ENCODE assay signal across 21 mouse cellular contexts in genomic region chr4:65972395-65972794, GRCm38 (mm10).
"Had no signal": no experiment of that assay in that cellular context is flagged by ENCODE, and none has a peak within 500 bp of the region (broad histone marks: within the 10 kb centered on the region; RNA-seq: fewer than 3 reads in every experiment).

No protein-coding gene starts in this region.

- ATAC-seq: liver, postnatal 0 days; lung, postnatal 0 days; midbrain, embryonic 15.5 days had no signal

- H3K4me3 ChIP-seq: limb, embryonic 12.5 days; limb, embryonic 15.5 days; midbrain, embryonic 12.5 days; midbrain, embryonic 15.5 days; neural tube, embryonic 12.5 days; neural tube, embryonic 15.5 days had no signal

- H3K36me3 ChIP-seq: limb, embryonic 12.5 days; limb, embryonic 15.5 days; midbrain, embryonic 12.5 days; midbrain, embryonic 15.5 days; neural tube, embryonic 12.5 days; neural tube, embryonic 15.5 days had no signal

- H3K27ac ChIP-seq: limb, embryonic 12.5 days; limb, embryonic 15.5 days; liver, embryonic 14.5 days; macrophage; midbrain, embryonic 12.5 days; midbrain, embryonic 15.5 days; neural tube, embryonic 12.5 days; neural tube, embryonic 15.5 days; stomach, postnatal 0 days had no signal

- H3K27me3 ChIP-seq: limb, embryonic 12.5 days; limb, embryonic 15.5 days; midbrain, embryonic 12.5 days; midbrain, embryonic 15.5 days; neural tube, embryonic 12.5 days; neural tube, embryonic 15.5 days had no signal

- DNase-seq: kidney, postnatal 14 days; kidney, postnatal 4 days; left cerebral cortex, postnatal 4 days; liver, postnatal 0 days; lung, embryonic 14.5 days; retina, postnatal 1 day; right cerebral cortex, postnatal 4 days; thymus, adult 2 months; thymus, postnatal 14 days; thymus, postnatal 4 days had no signal

- H3K9ac ChIP-seq: limb, embryonic 12.5 days; limb, embryonic 15.5 days; liver, embryonic 14.5 days; liver, postnatal 0 days; lung, embryonic 14.5 days; midbrain, embryonic 12.5 days; midbrain, embryonic 15.5 days; neural tube, embryonic 12.5 days; neural tube, embryonic 15.5 days had no signal

- H3K9me3 ChIP-seq: limb, embryonic 12.5 days; limb, embryonic 15.5 days; midbrain, embryonic 12.5 days; midbrain, embryonic 15.5 days; neural tube, embryonic 12.5 days; neural tube, embryonic 15.5 days had no signal

- H3K4me2 ChIP-seq: limb, embryonic 12.5 days; limb, embryonic 15.5 days; liver, embryonic 11.5 days; lung, embryonic 14.5 days; midbrain, embryonic 12.5 days; midbrain, embryonic 15.5 days; neural tube, embryonic 12.5 days; neural tube, embryonic 15.5 days had no signal

- H3K4me1 ChIP-seq: limb, embryonic 12.5 days; limb, embryonic 15.5 days; midbrain, embryonic 12.5 days; neural tube, embryonic 12.5 days; neural tube, embryonic 15.5 days had no signal
